Mouse (Mus musculus) ZHBTc4 (cell line): ENCODE results near the gene Map3k20.

Experiments used
- DNase-seq: peaks from one replicate; pipeline ENCODE4 v3.0.0-alpha.2; 2011; ENCODE audit warnings: low read depth, low spot score

Gene Map3k20

DNA sequence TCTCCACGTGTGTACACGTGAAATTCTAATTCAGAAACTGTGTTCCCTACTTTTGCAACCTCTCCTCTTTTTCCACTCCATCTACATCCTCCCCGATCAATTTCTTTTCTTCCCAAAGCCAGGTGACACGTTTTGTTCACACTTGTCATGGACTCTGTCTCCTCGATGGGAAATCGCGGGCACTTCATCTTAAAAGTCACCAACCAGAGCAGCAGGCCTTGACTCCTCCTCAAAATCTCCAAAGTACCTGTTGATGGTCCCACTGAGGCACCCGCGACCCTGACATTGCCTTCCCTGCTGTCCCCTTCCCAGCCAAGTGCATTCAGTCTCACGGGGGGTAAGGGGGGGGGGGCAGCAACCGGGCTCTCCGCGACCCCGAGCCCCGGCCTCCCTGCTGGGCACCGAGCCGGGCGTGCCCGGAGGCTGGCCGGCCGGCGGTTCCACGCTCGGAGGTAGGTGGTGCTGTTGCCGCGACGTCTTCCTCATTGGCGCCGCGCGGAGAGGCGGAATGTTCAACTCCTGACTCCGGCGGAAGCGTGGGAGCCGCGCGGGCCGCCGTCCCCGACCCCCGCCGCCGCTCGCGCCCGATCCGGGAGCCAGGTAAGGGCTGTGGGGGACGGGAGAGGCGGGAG lies at the start of gene Map3k20:
Gene Map3k20 (plus strand): TSS at position 382 of the 632 bp plus-strand sequence.
- DNase-seq, result peak; percentile 84

DNA sequence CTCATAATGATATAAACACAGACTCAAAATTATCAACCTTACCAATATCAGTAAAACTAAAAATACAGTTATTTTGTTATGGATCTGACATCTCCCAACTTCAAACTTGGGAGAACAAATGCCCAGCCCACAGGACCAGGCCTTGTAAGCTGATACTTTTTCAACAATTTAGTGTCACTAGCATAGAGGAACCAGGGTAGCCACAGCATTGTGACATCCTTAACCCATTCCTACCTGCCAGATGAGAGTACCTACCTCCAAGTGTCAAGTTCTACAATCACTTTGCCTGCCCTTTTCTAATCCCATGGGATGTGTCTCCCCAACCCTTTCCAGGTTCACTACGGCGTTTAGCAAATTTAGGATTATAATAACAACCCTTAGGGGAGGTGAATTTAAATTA lies 47.0 kb upstream of the Map3k20 start:
- no peak for DNase-seq

- no peak for DNase-seq
Observed at GRCm38 (mm10) chr2:72238925-72239324, 46.5 kb upstream of the Map3k20 start.

DNA sequence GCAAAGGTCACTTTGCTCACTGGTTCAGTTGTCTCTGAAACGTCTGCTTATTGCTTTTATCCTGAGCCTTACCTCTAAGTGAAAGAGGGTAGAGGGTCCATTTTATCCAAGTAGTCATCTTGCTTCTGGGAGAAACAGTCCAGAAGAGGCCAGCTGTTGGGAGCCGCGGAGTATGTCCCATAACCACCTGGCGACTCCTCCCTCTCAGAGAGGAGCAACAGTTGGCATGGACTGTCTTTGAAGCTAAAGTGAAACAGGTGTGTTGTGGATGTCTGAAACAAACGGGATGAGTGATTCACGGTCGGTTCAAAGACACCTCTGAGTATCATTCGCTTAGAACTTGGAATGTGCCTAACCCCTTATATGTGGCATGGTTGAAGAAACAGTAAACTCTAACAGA lies 46.0 kb upstream of the Map3k20 start:
- no peak for DNase-seq

DNA sequence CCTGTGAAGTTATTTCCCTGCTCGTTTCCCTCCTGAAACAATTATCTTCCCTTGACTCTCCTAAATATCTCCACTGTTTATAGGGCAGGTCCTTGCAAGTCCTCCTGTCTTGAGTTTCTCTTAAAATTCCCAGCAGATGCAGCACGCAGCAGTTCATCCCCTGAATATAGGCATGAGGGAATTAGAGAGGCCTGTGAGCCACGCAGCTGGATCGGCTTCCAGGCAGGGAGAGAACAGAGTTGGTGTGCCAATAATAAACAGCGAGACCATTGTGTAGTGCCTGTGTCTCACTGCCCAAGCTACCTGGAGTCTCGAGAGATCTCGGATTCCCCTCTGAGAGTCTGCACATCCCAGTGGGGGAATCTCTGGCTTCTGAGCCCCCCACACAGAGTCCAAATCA lies 45.4 kb upstream of the Map3k20 start:
- DNase-seq, result no peak

DNA sequence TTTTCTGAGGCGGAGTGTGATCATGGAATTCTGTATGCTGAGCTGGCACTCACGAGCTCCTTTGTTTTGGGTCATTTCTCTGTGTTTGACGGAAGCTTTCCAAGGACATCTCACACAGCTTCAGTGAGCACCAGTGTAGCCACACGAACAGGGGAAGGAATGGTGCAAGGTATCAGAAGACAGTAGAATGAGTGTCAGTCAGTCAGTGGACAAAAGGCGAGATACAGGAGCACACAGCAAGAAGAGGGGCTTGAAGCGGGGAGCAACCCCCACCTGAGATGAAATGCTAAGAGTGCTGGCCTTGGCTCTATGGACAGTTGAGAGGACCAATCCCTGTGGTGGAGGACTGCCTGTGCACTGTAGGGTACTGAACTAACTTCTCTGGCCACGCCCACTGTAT lies 44.7 kb upstream of the Map3k20 start:
- no peak for DNase-seq

DNA sequence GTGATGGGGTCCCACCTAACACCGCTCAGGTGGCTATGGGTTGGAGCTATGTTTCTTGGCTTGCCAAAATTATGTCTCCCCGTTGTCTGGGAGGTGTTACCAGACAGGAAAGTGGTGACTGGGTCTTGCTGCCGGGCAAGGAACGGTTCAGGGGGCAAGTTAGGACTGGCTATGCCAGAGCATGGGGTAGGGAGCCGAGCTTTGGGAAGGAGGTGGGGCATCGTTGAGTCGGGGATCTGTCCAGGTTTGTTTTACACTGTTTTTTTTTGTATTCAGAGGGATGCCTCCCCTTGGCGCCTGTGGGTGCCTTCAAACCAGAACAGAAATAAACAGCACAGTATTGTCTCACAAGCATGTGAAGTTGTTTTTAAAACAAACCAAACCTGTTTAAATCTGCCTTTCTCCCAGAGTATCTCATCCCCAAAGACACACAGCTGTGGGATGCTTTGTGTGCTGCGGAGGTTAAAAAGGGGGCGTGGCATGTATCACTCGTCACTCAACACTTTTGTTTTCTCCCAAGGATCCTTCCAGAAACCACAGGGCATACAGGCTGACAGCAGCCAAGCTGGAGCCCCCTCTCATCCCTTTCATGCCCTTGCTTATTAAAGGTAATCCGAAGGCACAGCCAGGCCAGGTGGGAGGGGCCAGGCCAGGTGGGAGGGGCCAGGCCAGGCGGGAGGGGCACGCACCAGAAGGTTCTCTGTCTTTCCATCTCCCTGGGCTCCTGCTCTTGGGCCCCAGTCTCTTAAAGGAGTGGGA lies 43.5 kb upstream of the Map3k20 start:
- DNase-seq, result peak; percentile 26

DNA sequence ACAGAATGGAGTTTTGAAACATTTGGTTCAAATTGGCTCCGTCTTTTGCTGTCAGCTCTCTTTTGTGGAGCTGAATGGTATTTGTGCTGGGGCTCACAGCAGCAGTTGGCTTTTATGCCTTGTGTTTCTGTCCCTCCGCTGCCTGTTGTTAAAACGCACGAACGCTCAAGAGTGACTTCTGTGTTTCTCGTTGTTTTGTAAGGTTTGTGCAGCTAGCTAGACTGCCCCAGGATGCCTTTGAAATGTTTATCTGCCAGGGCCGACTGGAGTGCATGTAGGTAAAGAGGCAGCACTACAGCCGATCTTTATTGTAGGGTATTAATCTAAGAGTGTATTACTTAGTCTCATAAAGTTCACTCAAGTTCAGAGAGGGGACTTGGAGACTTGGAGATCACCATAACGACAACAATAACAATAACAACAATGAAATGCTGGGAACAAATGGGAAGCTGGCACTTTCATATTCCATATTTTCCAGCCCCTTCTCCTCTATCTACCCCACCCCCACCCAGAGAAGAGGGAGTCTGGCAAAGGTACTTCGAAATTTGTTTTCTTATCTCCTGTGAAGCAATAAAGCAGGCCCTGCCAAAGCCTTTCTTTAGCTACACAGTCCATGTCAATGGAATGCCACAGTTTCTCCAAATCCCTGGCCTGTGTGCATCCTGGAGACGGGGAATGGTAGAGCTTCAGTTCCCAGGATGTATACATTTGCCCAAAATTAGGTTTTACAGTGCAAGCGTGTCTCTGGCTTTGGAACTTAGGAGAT lies 42.3 kb upstream of the Map3k20 start:
- DNase-seq, result no peak

- DNase-seq, result no peak
Observed at GRCm38 (mm10) chr2:72245631-72246030, 39.8 kb upstream of the Map3k20 start.

GRCm38 (mm10) chr2:72246376-72246775 lies 39.1 kb upstream of the Map3k20 start:
- DNase-seq, result no peak

GRCm38 (mm10) chr2:72247819-72248218 lies 37.6 kb upstream of the Map3k20 start:
- DNase-seq, result no peak

GRCm38 (mm10) chr2:72252510-72253505 lies 32.6 kb upstream of the Map3k20 start:
- peak; percentile 46 for DNase-seq

GRCm38 (mm10) chr2:72253882-72254281 lies 31.6 kb upstream of the Map3k20 start:
- DNase-seq, result no peak

GRCm38 (mm10) chr2:72254813-72255582 lies 30.4 kb upstream of the Map3k20 start:
- DNase-seq, result peak; percentile 78

- DNase-seq, result no peak
Observed at GRCm38 (mm10) chr2:72260704-72261103, 24.7 kb upstream of the Map3k20 start.

DNA sequence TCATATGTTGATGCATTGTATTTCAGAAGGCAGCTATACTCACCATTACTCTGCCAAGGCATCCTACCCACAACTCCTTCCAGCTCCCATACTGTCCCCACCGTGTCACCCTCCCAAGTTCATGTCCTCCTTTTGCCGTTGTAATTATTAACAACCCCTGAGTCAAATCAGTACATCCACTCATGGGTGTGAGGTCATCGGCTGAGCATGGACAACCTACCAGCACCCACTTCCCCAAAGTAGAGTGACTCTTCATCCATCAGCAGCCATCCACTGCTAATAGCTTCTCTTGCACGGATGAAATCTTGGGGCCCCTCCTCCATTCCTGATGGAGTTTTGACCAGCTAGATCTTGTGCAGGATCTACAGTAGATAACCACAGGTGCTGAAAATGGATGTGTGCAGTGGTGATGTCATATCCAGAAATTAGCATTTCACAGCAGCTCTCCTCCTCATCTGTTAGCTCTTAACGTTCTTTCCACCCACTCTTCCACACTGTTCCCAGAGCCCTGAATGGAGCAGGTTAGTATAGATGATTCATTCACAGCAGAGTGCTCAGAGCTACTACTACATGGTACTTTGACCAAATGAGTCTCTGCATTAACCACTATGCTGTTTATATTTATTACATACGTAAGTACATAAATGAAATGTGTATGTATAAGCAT lies 22.5 kb upstream of the Map3k20 start:
- no peak for DNase-seq

GRCm38 (mm10) chr2:72267390-72267789 lies 18.0 kb upstream of the Map3k20 start:
- DNase-seq, result no peak

GRCm38 (mm10) chr2:72269651-72270341 lies 15.6 kb upstream of the Map3k20 start:
- DNase-seq, result no peak

DNA sequence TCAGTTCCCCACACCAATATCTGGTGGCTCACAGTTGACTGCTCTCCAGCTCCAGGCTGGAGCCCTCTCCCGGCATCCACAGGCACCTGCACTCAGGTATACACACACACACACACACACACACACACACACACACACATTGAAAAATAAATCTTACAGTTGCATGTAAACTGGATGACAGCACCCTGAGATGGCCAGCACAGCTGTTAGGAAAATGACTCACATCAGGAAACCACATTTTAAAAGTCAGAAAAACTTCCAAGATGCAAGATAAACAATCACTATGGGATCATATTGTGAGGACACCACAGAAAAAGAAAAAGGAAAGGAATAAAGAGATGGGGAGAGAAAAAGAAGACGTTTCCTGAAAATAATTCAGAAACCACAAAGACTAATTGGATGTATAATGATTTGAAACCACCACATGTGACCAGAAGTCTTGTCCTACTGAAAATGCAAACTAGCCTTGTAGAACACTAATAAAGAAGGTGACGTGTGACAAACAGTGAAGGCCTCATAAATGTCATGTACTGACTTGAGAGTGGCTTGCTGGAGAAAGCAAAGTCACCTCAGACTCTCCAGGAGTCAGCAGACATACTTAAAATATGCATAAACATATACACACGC lies 7.1 kb upstream of the Map3k20 start:
- no peak for DNase-seq
